Mouse (Mus musculus) lung, postnatal 0 days (tissue): ENCODE results near the gene Fam240a. TPM values are rescaled to one million over a fixed set of nuclear protein-coding genes. Genes with fewer than 3 reads are reported as not detected.
A peak's percentile ranks its signal among the peaks of the same experiment; 100 is the strongest.

Source experiments
- ATAC-seq: fragments of 200-750 bp; cut with Nextera tagmentation; 2 replicates; pipeline ENCODE4 v1.8.0; 2017; ENCODE audit warnings: moderate library complexity
- DNase-seq: peaks from one replicate; pipeline ENCODE4 v3.0.0-alpha.2; 2016; ENCODE audit warnings: low spot score
- H3K27ac ChIP-seq: fragments of 300-500 bp; sonication (generic); 2 replicates; pipeline ENCODE4 v1.5.1; 2014; ENCODE audit warnings: antibody characterized with exemption, mild to moderate bottlenecking, low read length, mixed read lengths
- H3K27me3 ChIP-seq: fragments of 300-500 bp; sonication (generic); replicated peaks from 2 replicates; pipeline ENCODE4 v1.6.1; 2014; ENCODE audit warnings: low read length, mixed read lengths; ENCODE audit not compliant: insufficient read depth
- H3K36me3 ChIP-seq: fragments of 300-500 bp; sonication (generic); 2 replicates; pipeline ENCODE4 v1.6.1; 2014; ENCODE audit warnings: low read length, mixed read lengths; ENCODE audit not compliant: insufficient read depth
- H3K4me1 ChIP-seq: fragments of 300-500 bp; sonication (generic); 2 replicates; pipeline ENCODE4 v1.6.1; 2014; ENCODE audit warnings: antibody characterized with exemption, low read depth, low read length, mixed read lengths; ENCODE audit not compliant: insufficient read depth
- H3K4me2 ChIP-seq: fragments of 300-500 bp; sonication (generic); replicated peaks from 2 replicates; pipeline ENCODE4 v1.6.1; 2014; ENCODE audit warnings: low read depth, mild to moderate bottlenecking, low read length, moderate library complexity, mixed read lengths
- H3K4me3 ChIP-seq: fragments of 300-500 bp; sonication (generic); 2 replicates; pipeline ENCODE4 v1.5.1; 2014; ENCODE audit warnings: low read depth, low read length
- H3K9ac ChIP-seq: fragments of 300-500 bp; sonication (generic); replicated peaks from 2 replicates; pipeline ENCODE4 v1.6.1; 2014; ENCODE audit warnings: low read depth, mild to moderate bottlenecking
- H3K9me3 ChIP-seq: fragments of 300-500 bp; sonication (generic); 2 replicates; pipeline ENCODE4 v1.6.1; 2016; ENCODE audit warnings: low read length, mixed read lengths
- CTCF ChIP-seq: IDR thresholded peaks from 2 replicates; pipeline ENCODE4 v1.5.1; 2016; ENCODE audit warnings: antibody characterized with exemption, mild to moderate bottlenecking
- EP300 ChIP-seq: IDR thresholded peaks from 2 replicates; pipeline ENCODE4 v1.6.1; 2016; ENCODE audit warnings: antibody characterized with exemption, mild to moderate bottlenecking, control low read depth
- WGBS: fragments of 180-500 bp; shearing (Covaris S2); extraction: QIAGEN DNeasy Blood & Tissue Kit; methylation state at CpG from one replicate; pipeline ENCODE4 v1.1.7; 2014; 5-methylcytosine and 5-hydroxymethylcytosine counted together
- microRNA-seq: library from miRNA; unstranded; fragments of <30 nt; microRNA quantifications from one replicate; pipeline ENCODE4, GENCODE M21; 2016
- polyA plus RNA-seq: library from polyadenylated mRNA; unstranded; fragments of >200 nt; fragmentation: Nextera tagmentation; extraction: Ambion mirVana; gene quantifications from 2 replicates; pipeline ENCODE4 v1.2.1, GENCODE M21; 2015

The Fam240a gene
- polyA plus RNA-seq, 1 experiment from 2014 or later: not detected

- Histone ChIP-seq H3K27ac (no peak overlapping the region), H3K9me3 (no peaks in the 10 kb centered on the region), H3K4me2 (no peak overlapping the region), H3K36me3 (no peaks in the 10 kb centered on the region), H3K9ac (no peak overlapping the region), H3K4me3 (no peak overlapping the region), H3K27me3 (no peaks in the 10 kb centered on the region), H3K4me1 (peaks cover 11% of the 10 kb centered on the region; the same call in 1 of the 2 replicates)
- DNase-seq (no peak), ATAC-seq (no peak)
- 49% methylated on average over 4 of the region's 6 CpGs for WGBS
- TF ChIP-seq EP300 (no peak), CTCF (no peak)
These were observed 41.4 kb downstream of the Fam240a start for GRCm38 (mm10) chr9:110875288-110875695.

GRCm38 (mm10) chr9:110874660-110875191 is 41.9 kb downstream of the Fam240a start:
- Histone ChIP-seq H3K4me2 (no peak overlapping the region), H3K27ac (no peak overlapping the region), H3K27me3 (no peaks in the 10 kb centered on the region), H3K36me3 (no peaks in the 10 kb centered on the region), H3K9me3 (no peaks in the 10 kb centered on the region), H3K9ac (no peak overlapping the region), H3K4me1 (peaks cover 11% of the 10 kb centered on the region; the same call in 1 of the 2 replicates), H3K4me3 (no peak overlapping the region)
- 24% methylated on average over 3 of the region's 3 CpGs for WGBS
- ATAC-seq: no peak
- no peak for DNase-seq
- TF ChIP-seq EP300 (no peak), CTCF (no peak)

DNA sequence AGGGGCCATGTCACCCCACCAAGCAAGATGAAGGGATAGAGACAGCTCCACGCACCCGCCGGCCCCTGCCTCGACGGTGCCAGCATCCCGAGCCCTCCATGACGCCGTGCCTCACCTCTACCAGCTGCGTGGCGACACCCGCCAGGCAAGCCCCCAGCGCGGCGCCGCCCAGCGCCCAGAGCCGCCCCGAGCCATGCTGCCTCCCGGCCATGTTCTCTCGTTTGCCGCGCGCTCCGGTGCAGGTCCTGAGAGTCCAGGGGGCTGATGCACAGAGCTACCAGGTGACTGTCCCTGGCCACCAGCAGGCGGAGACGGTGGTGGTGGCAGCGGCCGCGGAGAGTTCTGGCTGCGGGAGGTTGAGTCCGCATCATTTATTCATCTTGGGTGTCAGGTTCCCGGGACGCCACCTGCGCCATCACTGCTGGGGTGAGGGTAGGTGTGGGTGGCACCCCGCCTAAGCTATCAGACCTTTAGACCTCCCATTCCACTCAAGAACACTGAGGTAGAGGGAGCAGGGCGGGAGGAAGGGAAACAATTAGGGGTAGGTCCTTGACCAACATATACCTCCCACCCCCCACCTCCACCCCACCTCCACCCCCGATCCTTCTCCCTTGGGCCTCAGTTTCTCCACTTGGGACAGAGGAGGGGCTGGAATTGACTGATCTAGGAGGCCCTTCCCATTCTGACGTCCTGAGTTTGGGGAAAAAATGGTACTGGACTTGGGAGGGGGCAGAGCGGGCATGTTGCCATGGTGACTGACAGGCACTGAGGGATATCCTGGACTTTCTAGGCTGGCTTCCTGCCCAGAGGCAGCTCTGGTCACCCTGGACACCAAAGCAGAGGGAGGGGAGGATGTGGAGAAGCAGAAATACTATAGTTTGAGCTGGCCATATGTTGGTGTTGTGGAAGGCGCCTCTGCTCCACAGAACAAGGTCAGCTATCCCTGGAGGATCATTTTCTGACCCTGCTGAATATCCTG is 42.7 kb downstream of the Fam240a start:
- 9% methylated on average over 40 of the region's 40 CpGs for WGBS
- Histone ChIP-seq H3K4me3 (no peak overlapping the region), H3K36me3 (no peaks in the 10 kb centered on the region), H3K4me2 (peak overlapping the region; percentile 27; the same call in 1 of the 2 replicates), H3K27ac (no peak overlapping the region), H3K9me3 (no peaks in the 10 kb centered on the region), H3K4me1 (peaks cover 7% of the 10 kb centered on the region; the same call in 1 of the 2 replicates), H3K9ac (no peak overlapping the region), H3K27me3 (no peaks in the 10 kb centered on the region)
- ATAC-seq: peak; percentile 52
- no peak for TF ChIP-seq EP300
- peak; percentile 33 for TF ChIP-seq CTCF
- DNase-seq: peak; percentile 64

DNA sequence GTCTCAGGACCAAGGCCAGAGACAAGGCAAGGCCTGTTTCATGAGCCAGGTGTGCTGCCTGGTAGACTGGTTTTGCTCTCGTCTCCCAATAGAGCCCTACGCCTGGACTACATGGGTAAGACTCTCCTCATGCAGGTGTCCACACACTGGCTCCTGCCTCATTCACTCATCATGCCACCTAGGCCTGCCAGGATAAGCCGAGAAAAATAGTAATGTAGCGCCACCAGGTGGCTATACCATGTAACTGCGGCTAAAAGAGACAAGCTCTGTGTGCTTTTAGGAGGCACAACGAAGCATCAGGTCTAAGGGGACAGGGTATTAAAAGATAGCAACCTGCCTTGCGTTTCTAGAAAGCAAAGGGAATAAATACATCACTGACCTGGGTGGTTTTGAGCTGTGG is 45.6 kb downstream of the Fam240a start:
- Histone ChIP-seq H3K27me3 (no peaks in the 10 kb centered on the region), H3K27ac (no peak overlapping the region), H3K9me3 (no peaks in the 10 kb centered on the region), H3K4me3 (no peak overlapping the region), H3K9ac (no peak overlapping the region), H3K4me1 (no peaks in the 10 kb centered on the region), H3K4me2 (no peak overlapping the region), H3K36me3 (no peaks in the 10 kb centered on the region)
- TF ChIP-seq CTCF (peak; percentile 89), EP300 (no peak)
- DNase-seq: peak; percentile 66
- peak; percentile 39 for ATAC-seq
- 19% methylated on average over 7 of the region's 7 CpGs for WGBS

Small RNA genes lying within 50 kb of the gene (microRNA-seq; reads per million reads assigned to microRNA genes)
- not detected for gene Gm24269

Other genes with a start within 250 kb of the Fam240a start
- gene Myl3, start 175.0 kb downstream of the Fam240a start, polyA plus RNA-seq: 10.4 and 13.8 TPM in 2 replicates
- gene Pth1r, start 169.7 kb downstream of the Fam240a start, polyA plus RNA-seq: 19.4 and 24.4 TPM in 2 replicates
- gene Prss42, start 118.7 kb downstream of the Fam240a start, polyA plus RNA-seq: not detected in 2 replicates
- not detected in 2 replicates for gene Prss44, start 102.9 kb downstream of the Fam240a start, polyA plus RNA-seq
- not detected in 2 replicates for gene Prss43, start 90.2 kb downstream of the Fam240a start, polyA plus RNA-seq
- not detected in 2 replicates for gene Prss45, start 82.3 kb downstream of the Fam240a start, polyA plus RNA-seq
- gene Prss46, start 72.4 kb downstream of the Fam240a start, polyA plus RNA-seq: not detected in 2 replicates
- 0.14 and 0.20 TPM in 2 replicates for gene Prss50, start 58.9 kb downstream of the Fam240a start, polyA plus RNA-seq
- gene Als2cl, start 37.0 kb downstream of the Fam240a start, polyA plus RNA-seq: 13.5 and 14.4 TPM in 2 replicates
- gene Tmie, start 36.7 kb downstream of the Fam240a start, polyA plus RNA-seq: 3.6 and 4.0 TPM in 2 replicates
- 0.19 and 0.20 TPM in 2 replicates for gene Tdgf1, start 29.3 kb upstream of the Fam240a start, polyA plus RNA-seq
- gene Lrrc2, start 34.7 kb upstream of the Fam240a start, polyA plus RNA-seq: 1.6 and 2.2 TPM in 2 replicates
- 1.7 and 3.0 TPM in 2 replicates for gene Rtp3, start 73.7 kb upstream of the Fam240a start, polyA plus RNA-seq
- 11.3 and 16.1 TPM in 2 replicates for gene Ltf, start 102.4 kb upstream of the Fam240a start, polyA plus RNA-seq
- 43.5 and 49.0 TPM in 2 replicates for gene Ccrl2, start 140.7 kb upstream of the Fam240a start, polyA plus RNA-seq
- 47.7 and 54.2 TPM in 2 replicates for gene Lrrfip2, start 200.7 kb upstream of the Fam240a start, polyA plus RNA-seq